Mouse (Mus musculus) R1 (cell line): ENCODE results near the gene Asic2.

Experiments
- DNase-seq: peaks from one replicate; pipeline ENCODE4 v3.0.0-alpha.2; 2018; ENCODE audit warnings: low read depth, low spot score

Asic2 gene

GRCm38 (mm10) chr11:81461748-81462147, 506.5 kb downstream of the Asic2 start:
- DNase-seq: no peak

DNA sequence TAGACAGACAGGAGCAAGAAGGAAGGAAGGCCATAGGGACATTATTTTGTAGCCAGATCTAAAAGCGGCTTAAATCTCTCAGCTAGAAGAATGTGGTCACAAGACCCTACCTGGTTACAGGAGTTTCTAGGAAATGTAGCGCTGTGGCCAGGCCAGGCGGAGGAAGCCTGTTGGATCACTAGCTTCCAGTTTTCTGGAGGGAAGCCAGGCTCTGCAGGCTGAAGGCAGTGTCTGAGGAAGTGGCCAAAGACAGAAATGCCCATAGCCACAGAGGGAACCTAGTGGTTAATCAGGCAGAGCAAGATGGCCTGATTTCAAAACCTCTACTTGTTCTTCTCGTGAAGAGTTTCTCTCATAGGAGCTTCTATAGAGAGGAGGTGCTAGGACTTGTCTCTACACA, 513.3 kb downstream of the Asic2 start:
- DNase-seq: no peak

DNA sequence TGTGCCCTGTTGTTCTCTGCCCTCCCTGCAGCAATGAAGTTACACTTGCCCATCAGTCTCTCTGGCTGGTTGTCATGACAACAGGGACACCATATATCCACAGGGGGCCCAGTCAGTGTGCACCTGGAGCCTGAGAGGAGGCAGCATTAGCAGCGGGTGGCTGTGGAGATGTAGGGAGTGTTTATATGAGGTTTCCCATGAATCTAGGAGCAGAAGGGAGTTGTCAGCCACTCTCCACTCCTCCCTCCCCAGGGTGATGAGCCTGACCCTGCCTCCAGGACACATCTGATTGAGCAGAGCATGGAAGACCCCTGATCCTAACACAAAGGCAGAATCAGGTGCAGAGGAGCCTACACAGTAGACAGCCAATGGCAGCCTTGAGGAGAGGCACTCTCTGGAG, 514.1 kb downstream of the Asic2 start:
- peak; percentile 64 for DNase-seq

- no peak for DNase-seq
These were observed 519.0 kb downstream of the Asic2 start for GRCm38 (mm10) chr11:81449271-81449705.

DNA sequence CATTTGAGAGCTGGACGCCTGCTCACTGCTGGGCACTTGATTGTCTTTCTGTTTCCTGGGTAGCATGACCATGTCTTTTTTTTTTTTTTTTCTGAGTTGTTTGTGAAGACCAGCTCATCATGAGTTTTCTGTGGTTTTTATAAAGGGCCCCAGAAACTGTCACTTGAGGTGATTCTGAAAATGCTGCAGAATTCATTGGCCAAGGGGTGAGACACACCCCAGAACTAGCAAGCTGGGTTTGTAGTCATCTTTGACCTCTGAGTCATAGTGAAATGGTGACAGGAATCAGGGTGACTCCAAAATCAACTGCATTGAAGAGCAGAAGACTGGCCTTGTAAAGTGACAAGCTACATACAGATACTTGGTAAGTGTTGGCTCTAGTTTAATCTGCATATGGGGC, 521.9 kb downstream of the Asic2 start:
- DNase-seq: no peak

- DNase-seq: no peak
These were observed 541.4 kb downstream of the Asic2 start for GRCm38 (mm10) chr11:81426857-81427256.

DNA sequence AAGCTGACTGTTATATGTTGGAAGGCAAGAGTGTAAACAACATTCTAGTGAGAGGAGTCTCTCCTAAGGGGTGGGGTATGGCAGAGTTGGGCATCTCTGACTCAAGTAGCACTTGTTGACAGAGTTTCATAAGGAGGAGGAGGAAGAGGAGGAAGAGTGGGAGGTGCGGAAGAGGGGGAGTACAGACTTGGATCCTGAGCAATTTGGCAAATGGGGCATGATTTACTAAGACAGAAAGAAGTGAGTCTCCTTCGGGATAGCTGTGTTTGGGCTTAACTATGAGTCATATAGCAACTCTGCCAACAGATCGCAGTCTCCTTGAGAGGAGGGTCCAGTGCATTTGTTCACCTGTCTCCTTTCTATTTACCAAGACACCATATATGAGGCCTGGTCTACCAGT, 549.1 kb downstream of the Asic2 start:
- DNase-seq: no peak

DNA sequence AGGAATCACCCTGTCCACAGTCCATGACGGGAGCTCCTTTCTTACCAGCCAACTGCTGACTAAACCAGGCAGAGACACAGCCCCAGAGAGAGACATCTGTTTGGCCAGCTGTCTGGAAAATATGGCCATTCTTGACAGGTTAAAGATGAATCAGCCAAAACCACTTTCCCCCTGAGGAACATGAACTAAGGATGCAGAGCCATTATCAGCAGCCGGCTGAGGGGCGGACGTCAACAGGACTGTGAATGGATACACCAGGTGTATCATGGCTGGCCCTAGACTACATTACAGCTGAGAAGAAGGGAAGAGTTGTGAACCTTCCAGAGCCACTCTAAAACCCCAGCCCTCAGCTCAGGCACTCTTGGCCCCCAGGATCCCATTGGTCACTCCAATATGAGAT, 550.2 kb downstream of the Asic2 start:
- DNase-seq: no peak

DNA sequence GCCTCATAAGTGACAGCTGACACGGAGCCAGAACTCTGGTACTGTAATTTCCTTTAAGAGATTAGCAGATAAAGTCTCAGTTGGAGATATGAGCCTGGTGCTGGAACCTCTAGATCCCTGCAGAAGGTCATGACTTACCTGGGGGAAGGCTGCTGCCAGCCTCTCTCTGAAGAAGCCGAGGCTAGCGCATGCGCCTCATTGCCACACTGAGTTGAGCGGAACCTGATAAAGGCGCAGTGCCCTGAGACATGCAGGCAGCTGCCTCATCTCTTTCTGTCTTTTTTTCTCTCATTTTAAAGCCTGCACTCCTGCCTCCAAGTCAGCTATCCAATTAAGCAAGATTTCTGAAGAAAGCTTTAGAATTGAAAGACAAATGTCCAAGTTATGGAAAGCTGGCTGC, 551.9 kb downstream of the Asic2 start:
- DNase-seq: no peak

- no peak for DNase-seq
These were observed 553.7 kb downstream of the Asic2 start for GRCm38 (mm10) chr11:81414596-81414995.

- no peak for DNase-seq
These were observed 557.0 kb downstream of the Asic2 start for GRCm38 (mm10) chr11:81411251-81411650.

DNA sequence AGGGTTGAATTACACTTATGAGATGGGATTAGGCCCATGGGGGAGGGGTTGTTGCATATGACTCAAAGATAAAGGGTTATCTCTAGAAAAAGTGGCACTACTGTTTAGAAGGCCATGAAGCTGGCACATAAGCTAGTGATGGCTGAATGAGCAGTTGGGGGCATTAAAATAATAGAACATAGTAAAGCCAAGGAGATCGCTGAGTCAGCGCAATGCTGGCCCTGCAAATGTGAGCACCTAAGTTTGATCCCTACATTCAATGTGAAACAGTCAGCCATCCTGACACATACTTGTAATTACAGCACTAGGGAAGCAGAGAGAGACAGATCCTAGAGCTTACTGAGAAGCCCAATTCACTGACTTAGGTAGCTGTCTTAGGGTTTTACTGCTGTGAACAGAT, 562.3 kb downstream of the Asic2 start:
- no peak for DNase-seq

DNA sequence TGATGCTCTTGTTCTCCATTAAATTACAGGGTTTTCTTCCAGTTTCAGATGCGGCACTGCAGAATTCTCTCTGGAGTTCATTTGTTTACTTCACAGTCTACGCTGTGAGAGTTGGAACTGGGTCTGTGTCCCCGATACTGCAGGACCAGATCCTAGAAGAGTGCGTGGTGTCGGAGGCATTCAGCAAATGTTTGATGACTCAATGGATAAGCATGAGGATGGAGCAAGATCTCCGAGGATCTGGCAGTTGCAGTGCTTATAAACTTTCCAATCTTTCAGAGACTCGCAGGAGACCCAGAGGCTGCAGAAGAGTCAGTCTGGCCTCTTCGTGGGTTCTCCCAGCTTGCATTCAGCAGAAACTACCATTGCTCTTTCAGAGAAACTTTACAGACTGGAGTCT, 566.0 kb downstream of the Asic2 start:
- DNase-seq: no peak

GRCm38 (mm10) chr11:81392855-81393254, 575.4 kb downstream of the Asic2 start:
- DNase-seq: no peak

DNA sequence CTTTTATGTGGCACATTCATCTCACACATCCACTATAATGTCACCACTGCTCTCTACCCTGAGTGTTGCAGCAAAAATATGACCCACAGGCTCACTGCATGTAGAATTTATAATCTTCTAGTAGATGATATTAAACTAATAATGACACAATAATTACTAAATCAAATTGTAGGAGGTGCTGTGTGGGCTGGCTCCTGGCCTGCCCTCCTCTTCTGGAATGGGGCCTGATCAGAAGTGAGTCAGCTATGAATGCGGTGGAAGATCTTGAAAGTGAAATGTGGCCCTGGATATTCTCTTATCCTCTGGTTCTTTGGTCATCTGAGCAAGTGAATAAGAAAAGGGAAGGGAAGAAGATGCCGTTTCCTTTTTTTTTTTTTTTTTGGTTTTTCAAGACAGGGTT, 582.1 kb downstream of the Asic2 start:
- no peak for DNase-seq

- DNase-seq: no peak
These were observed 582.7 kb downstream of the Asic2 start for GRCm38 (mm10) chr11:81385547-81385946.

DNA sequence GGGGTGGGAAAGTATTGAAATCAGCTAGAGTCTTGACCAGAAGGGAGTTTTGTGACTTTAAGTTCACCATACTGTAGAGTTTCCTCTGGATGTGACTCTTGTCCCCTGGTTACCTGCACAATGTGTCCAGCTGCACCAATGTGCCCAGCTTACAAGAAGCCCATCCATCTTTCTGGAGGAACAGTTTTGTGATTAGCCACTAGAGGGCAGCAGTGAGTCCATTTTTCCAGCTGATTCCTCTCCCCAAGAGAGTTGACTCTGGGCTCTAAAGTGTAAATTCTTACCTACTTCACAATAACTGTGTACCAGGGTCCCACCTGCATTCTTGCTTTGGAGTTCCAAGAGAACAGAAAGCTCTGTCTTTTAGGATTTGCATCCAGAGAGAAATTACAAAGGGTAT, 593.4 kb downstream of the Asic2 start:
- DNase-seq: peak; percentile 52

- DNase-seq: no peak
These were observed 594.1 kb downstream of the Asic2 start for GRCm38 (mm10) chr11:81374003-81374710.

GRCm38 (mm10) chr11:81371545-81371944, 596.7 kb downstream of the Asic2 start:
- no peak for DNase-seq

GRCm38 (mm10) chr11:81370426-81370810, 597.8 kb downstream of the Asic2 start:
- DNase-seq: no peak

GRCm38 (mm10) chr11:81369497-81370425, 598.5 kb downstream of the Asic2 start:
- DNase-seq: no peak

GRCm38 (mm10) chr11:81364442-81364841, 603.8 kb downstream of the Asic2 start:
- DNase-seq: peak; percentile 16

- DNase-seq: no peak
These were observed 605.8 kb downstream of the Asic2 start for GRCm38 (mm10) chr11:81362461-81362860.
